Mouse (Mus musculus) myocyte (in vitro differentiated cells): ENCODE measurements at regions not wholly inside any gene's neighbourhood (a gene's known extent, or its start where the extent isn't known, plus 50 kb on each side); places are given as distances from the start of the nearest gene placed in this dataset.

Experiments
- CEBPB ChIP-seq: IDR thresholded peaks from 2 replicates; pipeline ENCODE4 v1.6.1; 2011; ENCODE audit warnings: mild to moderate bottlenecking, moderate library complexity; ENCODE audit not compliant: poor library complexity, insufficient read depth, severe bottlenecking
- E2F4 ChIP-seq: IDR thresholded peaks from one replicate; pipeline ENCODE4 v1.6.1; 2011; ENCODE audit warnings: mild to moderate bottlenecking, control low read depth, moderate library complexity; ENCODE audit not compliant: insufficient read depth
- MYOG ChIP-seq, 3 experiments: IDR thresholded peaks; one replicate each; pipeline ENCODE4 v1.6.1; 2011; ENCODE audit warnings: control low read depth in 2 of 3, low read depth in 2 of 3, mild to moderate bottlenecking in 2 of 3; ENCODE audit not compliant: insufficient read length in 2 of 3, control insufficient read depth in 1 of 3, insufficient read depth in 1 of 3
- POLR2A ChIP-seq: IDR thresholded peaks from one replicate; pipeline ENCODE4 v1.6.1; 2011; ENCODE audit warnings: low read depth, mild to moderate bottlenecking, control low read depth, moderate library complexity; ENCODE audit not compliant: insufficient read length
- POLR2AphosphoS2 ChIP-seq: IDR thresholded peaks from one replicate; pipeline ENCODE4 v1.6.1; 2011; ENCODE audit warnings: low read depth, control low read depth; ENCODE audit not compliant: insufficient read length
- SRF ChIP-seq: IDR thresholded peaks from one replicate; pipeline ENCODE4 v1.6.1; 2011; ENCODE audit warnings: low read depth; ENCODE audit not compliant: control insufficient read depth, insufficient read length
- TCF12 ChIP-seq: IDR thresholded peaks from one replicate; pipeline ENCODE4 v1.6.1; 2011; ENCODE audit warnings: mild to moderate bottlenecking, control low read depth; ENCODE audit not compliant: poor library complexity, insufficient read depth, severe bottlenecking
- TCF3 ChIP-seq: IDR thresholded peaks from one replicate; pipeline ENCODE4 v1.6.1; 2011; ENCODE audit warnings: low read depth, control low read depth; ENCODE audit not compliant: insufficient read length
- USF1 ChIP-seq: IDR thresholded peaks from one replicate; pipeline ENCODE4 v1.6.1; 2011; ENCODE audit warnings: low read depth, mild to moderate bottlenecking, control low read depth, moderate library complexity

DNA sequence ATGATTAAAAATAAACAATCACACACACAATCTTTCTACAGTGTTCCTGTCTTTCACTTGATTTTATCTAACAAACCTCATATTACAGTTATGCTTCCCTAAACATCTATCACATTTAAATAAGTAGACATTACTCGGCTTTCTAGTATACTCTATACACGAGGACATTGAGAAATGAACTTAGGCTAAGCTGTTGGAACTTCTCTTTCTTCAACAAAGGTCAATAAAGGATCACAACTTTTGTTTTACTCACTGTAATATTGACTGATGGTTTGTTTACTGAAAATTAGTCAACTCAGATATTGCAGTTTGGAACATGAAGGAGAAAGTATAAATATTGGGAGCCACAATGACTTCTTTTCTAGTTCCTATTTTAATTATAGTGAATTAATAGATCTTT is 4818.3 kb upstream of the Gm7489 start:
- TF ChIP-seq POLR2A = no peak
- TF ChIP-seq POLR2AphosphoS2 = no peak
- TF ChIP-seq E2F4 = no peak
- no peak for TF ChIP-seq USF1
- TF ChIP-seq MYOG (IDR thresholded peaks at IDR 0.05; ENCODE audit: control insufficient read depth in 1 of 3, insufficient read depth in 1 of 3, insufficient read length in 2 of 3, low read depth in 2 of 3) = no peak
- no peak for TF ChIP-seq TCF3
- TF ChIP-seq CEBPB = no peak
- TF ChIP-seq TCF12 = no peak
- TF ChIP-seq SRF = no peak
